Mouse (Mus musculus) CD4-positive, CD25-positive, alpha-beta regulatory T cell, adult 9 weeks (primary cell): ENCODE results near the gene Gm28360. TPM values are rescaled to one million over a fixed set of nuclear protein-coding genes. Genes with fewer than 3 reads are reported as not detected.

Experiments
- polyA plus RNA-seq: library from polyadenylated mRNA; unstranded; fragments of 100-300 nt; shearing (Covaris generic); gene quantifications from one replicate; pipeline ENCODE4 v1.2.1, GENCODE M21; 2017

Gm28360 gene
- polyA plus RNA-seq, result not detected

GRCm38 (mm10) chr1:117829781-117830180 is at the start of gene Gm28360:
Gene Gm28360 (plus strand): TSS chr1:117830081.

GRCm38 (mm10) chr1:117780833-117781232 is 49.0 kb upstream of the Gm28360 start, which contains the start of gene B020011L13Rik:
Gene B020011L13Rik (plus strand): TSS chr1:117781133.

Other genes with a start within 250 kb of the Gm28360 start
- gene Gm28363, start 132.9 kb upstream of the Gm28360 start, polyA plus RNA-seq, result not detected
- not detected for gene B020011L13Rik, start 48.9 kb upstream of the Gm28360 start, polyA plus RNA-seq
- gene Gm28168, start 97.9 kb downstream of the Gm28360 start, polyA plus RNA-seq, result not detected
- not detected for gene Gm7145, start 135.9 kb downstream of the Gm28360 start, polyA plus RNA-seq